Mouse (Mus musculus): ENCODE results near the gene Tada3.

DNA sequence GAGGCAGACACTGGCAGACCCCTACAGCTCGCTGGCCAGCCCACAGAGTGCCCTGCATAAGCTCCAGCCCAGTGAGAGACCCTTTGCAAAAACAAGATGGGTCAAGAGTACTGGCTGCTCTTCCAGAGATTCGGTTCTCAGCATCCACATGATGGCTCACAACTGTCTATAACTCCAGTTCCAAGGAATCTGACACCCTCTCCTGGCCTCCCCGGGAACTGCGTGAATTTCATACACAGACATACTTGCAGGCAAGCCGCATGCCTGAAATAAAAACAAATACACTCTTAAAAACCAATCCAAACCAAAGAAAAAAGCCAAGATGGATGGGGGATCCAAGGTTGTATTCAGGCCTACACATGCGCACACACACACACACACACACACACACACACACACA, 17.8 kb upstream of the Tada3 start:
- TF ChIP-seq GATA1 (IDR thresholded peaks at IDR 0.05; ENCODE audit: borderline replicate concordance, low read length) (no peak), FLI1 (IDR thresholded peaks at IDR 0.05; ENCODE audit: low read length) (no peak)
